Mouse (Mus musculus) G1E (cell line): ENCODE results near the gene Serhl. TPM values are rescaled to one million over a fixed set of nuclear protein-coding genes. Genes with fewer than 3 reads are reported as not detected.
"Not testable (repeated sequence)": the region's sequence is repeated elsewhere in the genome, so short reads cannot be mapped to it uniquely, and the experiment has no call there.

Experiments used
- ATAC-seq: 2 replicates; pipeline ENCODE4 v1.8.0; 2016; ENCODE audit warnings: mild to moderate bottlenecking; ENCODE audit not compliant: insufficient number of reproducible peaks, poor library complexity, low FRiP score, severe bottlenecking; ENCODE audit errors: extremely low read depth
- DNase-seq: peaks from one replicate; pipeline ENCODE4 v3.0.0; 2012; ENCODE audit warnings: low spot score
- H3K27me3 ChIP-seq: 2 replicates; pipeline ENCODE4 v1.6.1; 2012; ENCODE audit warnings: mild to moderate bottlenecking, low read length, inconsistent platforms; ENCODE audit not compliant: insufficient read depth
- H3K36me3 ChIP-seq: replicated peaks from 2 replicates; pipeline ENCODE3; 2012; ENCODE audit warnings: mild to moderate bottlenecking, inconsistent platforms
- H3K4me1 ChIP-seq: 2 replicates; pipeline ENCODE4 v1.6.1; 2012; ENCODE audit warnings: low read depth, low read length, inconsistent platforms, mixed read lengths; ENCODE audit not compliant: insufficient read depth
- H3K4me3 ChIP-seq: 2 replicates; pipeline ENCODE4 v1.5.1; 2012; ENCODE audit warnings: low read depth, mild to moderate bottlenecking, inconsistent platforms, low read length, moderate library complexity, mixed read lengths
- H3K9me3 ChIP-seq: replicated peaks from 2 replicates; pipeline ENCODE4 v1.6.1; 2012; ENCODE audit warnings: inconsistent platforms
- CTCF ChIP-seq: IDR thresholded peaks from 2 replicates; pipeline ENCODE4 v1.5.1; 2012; ENCODE audit warnings: low read depth, low read length, inconsistent platforms, mixed read lengths
- GATA1 ChIP-seq: IDR thresholded peaks from 2 replicates; pipeline ENCODE4 v1.6.1; 2012; ENCODE audit warnings: borderline replicate concordance, low read length, inconsistent platforms, mixed read lengths
- GATA2 ChIP-seq: IDR thresholded peaks from 2 replicates; pipeline ENCODE4 v1.6.1; 2012; ENCODE audit warnings: low read depth, low read length, inconsistent platforms, borderline replicate concordance
- POLR2AphosphoS5 ChIP-seq: IDR thresholded peaks from 2 replicates; pipeline ENCODE4 v1.6.1; 2012; ENCODE audit warnings: low read depth, low read length, inconsistent platforms; ENCODE audit not compliant: insufficient replicate concordance
- TAL1 ChIP-seq: conservative IDR thresholded peaks from 2 replicates; pipeline ENCODE4 v1.6.1; 2012; ENCODE audit warnings: low read depth, low read length, inconsistent platforms, mixed read lengths
- polyA plus RNA-seq: library from polyadenylated mRNA; stranded (reverse); fragments of >175 nt; gene quantifications from 2 replicates; pipeline ENCODE4 v1.2.3, GENCODE M21; 2012
- total RNA-seq, 2 experiments: library from RNA; stranded (forward) in 1 of 2; stranded (reverse) in 1 of 2; fragments of 200-1000 nt in 1 of 2; fragments of >200 nt in 1 of 2; fragmentation: Nextera tagmentation in 1 of 2; gene quantifications; 2 replicates each; pipeline ENCODE4 v1.2.3; 2014 to 2017

The Serhl gene
- total and polyA plus RNA-seq, 3 experiments, result 3.1 to 40.5 (median 29.5) TPM

DNA sequence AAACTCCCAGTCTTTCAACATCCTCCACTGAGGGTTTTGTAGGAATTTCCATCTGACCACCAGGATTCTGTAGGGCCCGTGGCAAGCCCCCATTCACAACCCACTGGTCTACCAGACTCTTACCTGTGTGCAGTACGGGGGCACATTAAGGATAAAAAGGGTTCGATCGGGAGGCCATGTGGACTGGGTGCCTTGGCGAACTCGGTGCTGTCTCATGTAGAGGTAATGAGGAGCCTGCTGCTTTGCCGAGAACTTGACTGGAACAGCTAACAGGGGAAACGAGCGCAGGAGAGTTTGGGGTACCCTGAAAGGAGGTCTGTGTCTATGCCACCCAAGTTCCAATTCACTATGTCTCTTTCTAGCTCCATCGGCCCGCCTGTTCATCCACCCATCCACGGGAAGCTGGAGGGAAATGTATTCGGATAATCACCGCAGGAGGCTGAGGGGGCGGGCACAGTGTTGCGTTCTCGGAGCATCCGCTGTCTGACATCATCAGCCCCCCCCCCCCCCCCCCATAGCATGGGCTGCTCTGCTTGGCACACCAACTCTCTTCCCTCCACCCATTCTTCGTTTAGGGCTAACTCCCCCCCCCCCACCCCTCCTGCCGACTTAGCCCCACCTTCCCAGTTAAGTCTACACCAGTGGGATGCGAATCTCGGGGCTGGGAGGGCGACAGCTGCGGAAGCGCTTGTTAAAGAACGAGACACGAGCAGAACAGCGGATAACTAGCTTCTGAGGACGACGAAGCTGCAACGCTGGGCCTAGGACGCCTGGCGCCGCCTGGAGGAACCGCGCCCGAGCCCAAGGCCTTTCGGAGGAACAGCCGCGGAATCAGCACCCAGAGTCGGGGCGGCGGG is 32.6 kb downstream of the Serhl start:
- Histone ChIP-seq H3K9me3 (no peaks in the 10 kb centered on the region), H3K27me3 (no peaks in the 10 kb centered on the region), H3K36me3 (peaks cover 76% of the 10 kb centered on the region), H3K4me3 (peak overlapping the region; percentile 99), H3K4me1 (peaks cover 35% of the 10 kb centered on the region)
- ATAC-seq, result peak; percentile 68
- TF ChIP-seq POLR2AphosphoS5 (no peak), GATA2 (no peak), TAL1 (no peak)
- peak; percentile 74 for DNase-seq

DNA sequence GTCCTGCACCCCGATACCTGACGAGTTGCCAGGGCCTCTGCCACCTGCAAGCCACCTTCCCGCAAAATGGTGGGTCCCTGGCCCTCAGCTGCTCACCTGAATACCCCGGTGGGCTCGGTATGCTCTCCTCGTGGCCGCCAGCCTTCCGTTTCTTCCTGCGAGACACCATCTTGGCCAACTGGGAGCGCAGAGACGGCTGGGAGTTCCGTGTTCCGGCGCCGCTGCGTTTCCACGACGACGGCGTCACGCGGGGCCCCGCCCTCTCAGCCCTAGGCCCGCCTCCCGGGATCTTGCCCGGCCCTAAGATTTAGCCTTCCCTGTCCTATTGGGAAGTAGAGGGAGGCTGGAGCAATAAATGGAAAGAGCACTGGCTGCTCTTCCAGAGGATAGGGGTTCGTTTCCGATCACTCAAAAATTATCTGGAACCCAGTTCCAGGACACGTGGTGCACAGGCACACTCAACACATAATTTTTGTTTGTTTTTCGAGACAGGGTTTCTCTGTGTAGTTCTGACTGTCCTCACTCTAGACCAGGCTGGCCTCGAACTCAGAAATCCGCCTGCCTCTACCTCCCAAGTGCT is 33.4 kb downstream of the Serhl start, which contains the start of gene Rrp7a:
Rrp7a (minus strand) TSS at position 236 of the 580 bp plus-strand sequence.
- H3K36me3 ChIP-seq, result peaks cover 76% of the 10 kb centered on the region
- TF ChIP-seq GATA2 (no peak), POLR2AphosphoS5 (no peak), TAL1 (no peak), GATA1 (no peak), CTCF (no peak)
- peaks cover 31% of the 10 kb centered on the region for H3K4me1 ChIP-seq
- ATAC-seq (peak; percentile 70), DNase-seq (peak; percentile 85)
- no peaks in the 10 kb centered on the region for H3K27me3 ChIP-seq
- peak within 1 kb of the TSS; percentile 99 for H3K4me3 ChIP-seq
- no peaks in the 10 kb centered on the region for H3K9me3 ChIP-seq

DNA sequence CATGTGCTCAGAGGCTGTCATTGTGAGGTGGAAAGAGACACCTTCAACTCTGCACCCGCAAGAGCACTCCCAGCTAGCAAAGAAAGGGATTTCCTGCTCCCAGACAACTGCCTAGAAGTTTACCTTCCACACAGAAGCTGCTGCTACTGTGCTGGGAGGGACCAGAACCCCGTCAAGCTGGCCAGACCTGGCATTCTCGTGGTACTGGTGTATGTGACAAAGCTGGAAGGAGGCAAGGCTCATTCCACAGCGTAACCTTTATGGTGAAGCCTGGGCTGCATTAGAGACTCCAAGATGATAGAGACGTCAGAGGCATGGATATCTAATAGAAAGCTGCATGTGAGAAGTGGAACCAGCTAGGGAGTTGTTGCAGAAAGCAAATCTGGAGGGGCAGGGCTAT is 35.3 kb downstream of the Serhl start:
- Histone ChIP-seq H3K27me3 (no peaks in the 10 kb centered on the region), H3K4me3 (no peak overlapping the region), H3K4me1 (peaks cover 19% of the 10 kb centered on the region), H3K9me3 (no peaks in the 10 kb centered on the region), H3K36me3 (peaks cover 76% of the 10 kb centered on the region)
- TF ChIP-seq TAL1 (no peak), GATA1 (no peak), CTCF (no peak), GATA2 (no peak), POLR2AphosphoS5 (no peak)
- DNase-seq (no peak), ATAC-seq (no peak)

DNA sequence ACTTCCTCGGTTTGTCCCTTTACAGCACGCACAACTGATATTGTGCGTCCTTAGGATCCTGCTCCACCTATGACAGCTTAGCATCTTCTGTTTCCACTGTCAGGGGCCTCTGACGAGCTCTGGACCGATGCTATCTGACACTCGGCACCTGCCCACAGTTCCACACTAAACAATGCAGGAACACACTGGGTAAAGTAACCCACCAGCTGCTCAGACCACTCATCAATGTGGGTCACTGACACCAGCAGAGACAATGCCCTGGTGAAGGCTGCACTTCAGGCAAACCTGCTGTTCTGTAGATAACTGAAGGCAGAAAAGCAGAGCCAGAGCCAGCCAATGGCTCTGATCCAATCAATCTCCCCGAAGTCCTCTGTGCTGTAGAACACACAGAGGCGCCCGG is 37.3 kb downstream of the Serhl start:
- Histone ChIP-seq H3K9me3 (no peaks in the 10 kb centered on the region), H3K27me3 (no peaks in the 10 kb centered on the region), H3K4me1 (peaks cover 14% of the 10 kb centered on the region), H3K4me3 (no peak overlapping the region), H3K36me3 (peaks cover 76% of the 10 kb centered on the region)
- ATAC-seq (no peak), DNase-seq (no peak)
- no peak for TF ChIP-seq POLR2AphosphoS5
- no peak for TF ChIP-seq GATA2
- TF ChIP-seq GATA1, result no peak
- no peak for TF ChIP-seq CTCF
- TF ChIP-seq TAL1, result no peak

DNA sequence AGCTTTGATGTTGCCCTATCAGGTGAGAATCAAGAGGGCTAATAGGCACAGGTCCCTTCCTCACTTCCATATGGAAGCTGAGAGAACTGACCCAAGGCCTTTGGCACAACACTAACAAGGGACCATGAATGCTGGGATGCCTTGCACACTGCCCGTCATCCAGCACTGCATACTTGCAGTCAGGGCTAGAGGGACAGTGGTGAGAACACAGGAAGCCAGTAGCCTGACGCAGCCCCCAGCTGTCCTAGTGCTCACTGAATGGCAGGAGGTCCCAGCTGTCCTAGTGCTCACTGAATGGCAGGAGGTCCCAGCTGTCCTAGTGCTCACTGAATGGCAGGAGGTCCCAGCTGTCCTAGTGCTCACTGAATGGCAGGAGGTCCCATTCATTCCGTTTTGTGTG is 37.7 kb downstream of the Serhl start:
- H3K36me3 ChIP-seq, result peaks cover 81% of the 10 kb centered on the region
- H3K9me3 ChIP-seq, ATAC-seq, H3K4me1 ChIP-seq, DNase-seq, H3K4me3 ChIP-seq, H3K27me3 ChIP-seq: not testable (repeated sequence)

DNA sequence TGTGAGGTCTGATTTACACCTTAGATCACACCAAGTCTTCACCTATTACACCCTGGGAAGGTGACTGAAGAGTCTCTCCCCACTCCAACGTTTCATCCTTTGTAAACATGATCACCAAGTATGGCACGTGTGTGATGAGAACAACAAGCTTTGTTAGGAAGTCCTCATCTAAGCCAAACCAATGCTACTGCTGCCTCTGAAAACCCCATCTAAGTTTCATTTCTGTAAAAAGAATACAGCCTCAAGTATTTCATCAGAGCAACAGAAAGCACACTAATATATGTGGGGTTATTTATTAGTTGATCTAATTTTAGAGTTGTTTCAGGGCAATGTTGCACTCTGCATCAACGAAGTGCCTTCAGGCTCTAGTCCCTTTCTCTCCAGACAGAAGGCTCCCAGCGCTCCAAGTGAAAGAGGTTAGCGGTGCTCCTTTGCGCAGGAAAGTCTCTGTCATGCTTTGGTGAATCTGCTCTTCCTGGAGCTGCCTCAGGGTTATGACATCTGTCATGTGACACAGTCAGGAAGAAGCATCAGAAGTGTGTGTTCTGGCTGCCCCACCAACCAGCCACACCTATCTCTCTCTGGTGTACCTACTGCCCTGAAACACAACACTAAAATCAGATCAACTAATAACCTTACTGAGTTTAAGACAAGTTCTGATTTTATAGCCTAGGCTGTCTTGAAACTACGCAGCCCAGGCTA is 40.4 kb downstream of the Serhl start:
- TF ChIP-seq POLR2AphosphoS5, result no peak
- no peak for TF ChIP-seq GATA1
- TF ChIP-seq TAL1, result no peak
- no peak for TF ChIP-seq GATA2
- no peak for TF ChIP-seq CTCF
- DNase-seq (no peak), ATAC-seq (no peak)
- Histone ChIP-seq H3K27me3 (no peaks in the 10 kb centered on the region), H3K4me3 (no peak overlapping the region), H3K36me3 (peaks cover 99% of the 10 kb centered on the region), H3K9me3 (no peaks in the 10 kb centered on the region), H3K4me1 (peaks cover 6% of the 10 kb centered on the region)
